Mouse (Mus musculus): ENCODE data around the gene Cdh16. TPM values are rescaled to one million over a fixed set of nuclear protein-coding genes. Genes with fewer than 3 reads are reported as not detected.

Cdh16 gene
- polyA plus RNA-seq, 1 experiment, result not detected

DNA sequence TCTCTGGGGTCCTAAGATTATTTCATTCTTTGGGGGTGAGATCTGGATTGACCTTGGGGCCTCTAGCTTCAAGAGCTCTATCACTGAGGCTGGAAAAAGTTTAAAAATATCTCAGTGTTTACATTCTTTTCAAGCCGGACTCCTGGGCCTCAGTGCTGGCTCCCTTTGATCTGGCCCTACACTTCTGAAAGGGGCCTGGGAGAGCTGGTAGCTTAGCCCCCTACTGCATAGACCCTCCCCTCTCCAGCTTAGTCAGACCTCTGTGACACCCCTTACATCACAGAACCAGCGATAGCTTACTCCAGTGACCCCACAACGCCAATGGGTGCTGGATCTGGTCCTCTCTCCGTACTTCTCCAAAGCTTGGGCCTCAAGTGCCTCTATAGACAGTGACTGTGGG, 12.6 kb downstream of the Cdh16 start:
- TF ChIP-seq POLR2A (IDR thresholded peaks at IDR 0.05; ENCODE audit: low read depth, low read length) (no peak), CTCF (IDR thresholded peaks at IDR 0.05; ENCODE audit: extremely low read depth, insufficient read length, insufficient replicate concordance, low read depth, low read length) (no peak)
- H3K4me1 ChIP-seq (ENCODE audit: control insufficient read depth, insufficient read depth, insufficient read length, low read length), result no peaks in the 10 kb centered on the region
- 62% methylated on average over 4 of the region's 4 CpGs for WGBS
- no peaks in the 10 kb centered on the region for H3K36me3 ChIP-seq (ENCODE audit: control insufficient read depth, insufficient read depth, low read length)
- no peaks in the 10 kb centered on the region for H3K27me3 ChIP-seq (ENCODE audit: control insufficient read depth, insufficient read depth, low read length)
- H3K27ac ChIP-seq (ENCODE audit: insufficient read depth, low read depth, low read length), result no peak overlapping the region
- H3K4me3 ChIP-seq (ENCODE audit: low read depth, low read length), result no peak overlapping the region

DNA sequence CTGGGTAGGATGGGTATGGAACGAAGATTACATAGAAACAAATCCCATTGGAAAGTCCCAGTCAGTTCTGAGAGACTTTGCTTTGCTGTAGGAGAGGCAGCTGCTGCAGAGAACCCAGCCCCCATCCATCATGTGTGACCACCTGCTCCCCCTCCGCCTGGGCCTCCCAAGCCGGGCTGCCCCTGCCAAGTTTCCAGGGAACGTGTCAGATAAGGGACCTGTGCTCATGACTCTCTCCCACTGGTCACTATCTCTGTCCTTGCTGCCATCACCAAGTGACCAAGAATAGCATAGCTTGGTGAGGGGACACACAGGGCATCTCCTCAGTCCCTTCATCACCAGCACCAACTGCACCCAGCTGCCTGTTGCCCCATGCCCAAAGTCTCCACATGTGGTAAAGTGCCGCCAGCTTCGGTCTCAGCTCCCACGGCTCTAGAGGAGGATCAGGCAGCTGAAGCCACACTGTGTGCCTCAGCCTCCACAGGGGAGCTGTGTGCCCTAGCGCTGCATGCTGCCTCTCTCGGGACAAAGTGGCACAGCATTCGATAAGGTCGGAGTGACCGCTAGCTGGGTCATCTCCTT, 13.9 kb downstream of the Cdh16 start:
- Histone ChIP-seq H3K27ac (ENCODE audit: insufficient read depth, low read depth, low read length) (no peak overlapping the region), H3K4me1 (ENCODE audit: control insufficient read depth, insufficient read depth, insufficient read length, low read length) (no peaks in the 10 kb centered on the region), H3K27me3 (ENCODE audit: control insufficient read depth, insufficient read depth, low read length) (no peaks in the 10 kb centered on the region), H3K36me3 (ENCODE audit: control insufficient read depth, insufficient read depth, low read length) (no peaks in the 10 kb centered on the region), H3K4me3 (ENCODE audit: low read depth, low read length) (no peak overlapping the region)
- TF ChIP-seq CTCF (IDR thresholded peaks at IDR 0.05; ENCODE audit: extremely low read depth, insufficient read length, insufficient replicate concordance, low read depth, low read length) (no peak), POLR2A (IDR thresholded peaks at IDR 0.05; ENCODE audit: low read depth, low read length) (no peak)
- WGBS, result 78% methylated on average over 12 of the region's 12 CpGs

DNA sequence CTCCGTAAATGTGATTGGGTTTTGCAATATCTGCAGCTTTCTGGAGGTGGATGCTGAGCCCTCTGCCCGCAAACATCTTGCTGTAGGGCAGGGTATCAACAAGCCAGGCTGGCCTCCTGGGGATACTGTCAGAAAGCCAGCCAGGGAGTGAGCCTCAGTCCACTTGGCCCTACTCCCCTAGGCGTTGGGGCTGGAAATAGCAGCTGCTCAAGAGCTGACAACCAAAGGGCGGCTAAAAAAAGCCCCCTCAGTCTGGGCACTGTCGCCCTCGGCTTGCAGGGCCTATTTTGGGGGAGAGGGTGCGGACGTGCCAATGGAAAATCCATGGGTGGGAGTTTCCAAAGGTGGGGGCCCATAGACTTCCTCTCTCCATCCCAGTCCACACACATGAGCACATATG, 15.0 kb downstream of the Cdh16 start:
- H3K4me1 ChIP-seq (ENCODE audit: control insufficient read depth, insufficient read depth, insufficient read length, low read length), result no peaks in the 10 kb centered on the region
- H3K27ac ChIP-seq (ENCODE audit: insufficient read depth, low read depth, low read length), result no peak overlapping the region
- no peaks in the 10 kb centered on the region for H3K27me3 ChIP-seq (ENCODE audit: control insufficient read depth, insufficient read depth, low read length)
- no peak for TF ChIP-seq CTCF (IDR thresholded peaks at IDR 0.05; ENCODE audit: extremely low read depth, insufficient read length, insufficient replicate concordance, low read depth, low read length)
- TF ChIP-seq POLR2A (IDR thresholded peaks at IDR 0.05; ENCODE audit: low read depth, low read length), result no peak
- 84% methylated on average over 8 of the region's 8 CpGs for WGBS
- no peak overlapping the region for H3K4me3 ChIP-seq (ENCODE audit: low read depth, low read length)
- H3K36me3 ChIP-seq (ENCODE audit: control insufficient read depth, insufficient read depth, low read length), result no peaks in the 10 kb centered on the region

DNA sequence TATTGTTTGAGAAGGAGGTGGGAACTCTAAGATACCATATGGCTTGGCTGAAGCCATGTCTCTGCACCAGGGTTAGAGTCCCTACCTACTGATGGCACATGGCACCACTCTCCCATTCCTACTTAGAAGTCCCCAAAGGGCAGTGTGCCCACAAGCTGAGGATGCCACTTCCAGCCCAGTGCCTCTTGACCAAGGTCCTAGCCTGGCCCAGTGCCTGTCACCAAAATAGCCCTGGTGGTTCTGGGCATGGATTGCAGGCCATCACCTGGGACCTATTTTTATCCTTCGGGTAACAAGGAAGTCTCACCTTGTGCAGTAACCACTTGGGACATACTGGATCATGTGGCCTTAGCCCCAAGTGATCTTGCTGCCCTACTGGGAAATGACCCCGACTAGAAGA, 16.3 kb downstream of the Cdh16 start:
- H3K27me3 ChIP-seq (ENCODE audit: control insufficient read depth, insufficient read depth, low read length), result no peaks in the 10 kb centered on the region
- TF ChIP-seq CTCF (IDR thresholded peaks at IDR 0.05; ENCODE audit: extremely low read depth, insufficient read length, insufficient replicate concordance, low read depth, low read length), result no peak
- no peak overlapping the region for H3K4me3 ChIP-seq (ENCODE audit: low read depth, low read length)
- no peaks in the 10 kb centered on the region for H3K36me3 ChIP-seq (ENCODE audit: control insufficient read depth, insufficient read depth, low read length)
- no peak overlapping the region for H3K27ac ChIP-seq (ENCODE audit: insufficient read depth, low read depth, low read length)
- no peaks in the 10 kb centered on the region for H3K4me1 ChIP-seq (ENCODE audit: control insufficient read depth, insufficient read depth, insufficient read length, low read length)
- 71% methylated on average over 2 of the region's 2 CpGs for WGBS

DNA sequence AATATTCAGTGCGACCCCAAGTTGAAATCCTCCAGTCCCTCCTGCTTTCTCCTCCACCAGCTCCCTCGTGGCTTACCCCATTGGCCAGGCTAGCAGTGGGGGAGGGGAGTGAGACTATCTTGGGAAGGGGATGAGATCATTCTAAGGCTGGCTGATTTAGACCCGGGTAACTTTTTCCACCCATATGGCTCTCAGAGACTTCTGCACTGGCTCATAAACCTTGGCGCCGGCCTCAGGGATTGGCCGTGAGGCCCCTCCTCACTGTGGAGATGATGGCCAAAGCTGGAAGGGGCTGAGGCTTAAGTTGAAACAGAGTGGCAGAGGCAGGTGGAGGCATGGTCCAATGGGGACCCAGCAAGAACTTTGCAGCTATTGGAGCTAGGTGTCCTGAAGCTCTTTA, 17.9 kb downstream of the Cdh16 start:
- H3K27me3 ChIP-seq (ENCODE audit: control insufficient read depth, insufficient read depth, low read length), result no peaks in the 10 kb centered on the region
- no peaks in the 10 kb centered on the region for H3K36me3 ChIP-seq (ENCODE audit: control insufficient read depth, insufficient read depth, low read length)
- H3K27ac ChIP-seq (ENCODE audit: insufficient read depth, low read depth, low read length), result no peak overlapping the region
- no peak overlapping the region for H3K4me3 ChIP-seq (ENCODE audit: low read depth, low read length)
- WGBS, result 49% methylated on average over 6 of the region's 6 CpGs
- H3K4me1 ChIP-seq (ENCODE audit: control insufficient read depth, insufficient read depth, insufficient read length, low read length), result peaks cover 5% of the 10 kb centered on the region; the same call in 1 of the 2 replicates
- no peak for TF ChIP-seq CTCF (IDR thresholded peaks at IDR 0.05; ENCODE audit: extremely low read depth, insufficient read length, insufficient replicate concordance, low read depth, low read length)

DNA sequence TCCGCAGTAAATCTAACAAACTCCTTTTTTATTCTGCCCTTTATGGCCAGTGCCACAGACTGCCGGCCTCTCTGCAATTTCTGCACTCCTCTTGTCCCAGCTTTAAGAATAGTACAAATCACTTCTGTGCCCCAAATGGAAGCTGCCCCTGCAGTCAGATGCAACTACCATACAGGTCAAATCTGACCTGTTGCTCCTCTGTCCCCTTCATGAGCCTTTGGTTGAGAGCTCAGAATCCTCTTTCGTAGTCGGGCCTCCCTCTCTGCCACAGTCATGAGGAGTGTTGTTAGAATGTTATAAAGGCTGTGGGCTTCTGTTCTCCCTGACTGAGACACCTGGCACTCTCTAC, 21.0 kb downstream of the Cdh16 start:
- TF ChIP-seq CTCF (IDR thresholded peaks at IDR 0.05; ENCODE audit: extremely low read depth, insufficient read length, insufficient replicate concordance, low read depth, low read length), result no peak
- TF ChIP-seq POLR2A (IDR thresholded peaks at IDR 0.05; ENCODE audit: low read depth, low read length), result no peak
- 86% methylated on average over 4 of the region's 4 CpGs for WGBS
- H3K4me3 ChIP-seq (ENCODE audit: low read depth, low read length), result no peak overlapping the region
- no peak overlapping the region for H3K27ac ChIP-seq (ENCODE audit: insufficient read depth, low read depth, low read length)
- H3K27me3 ChIP-seq (ENCODE audit: control insufficient read depth, insufficient read depth, low read length), result no peaks in the 10 kb centered on the region
- H3K36me3 ChIP-seq (ENCODE audit: control insufficient read depth, insufficient read depth, low read length), result no peaks in the 10 kb centered on the region
- H3K4me1 ChIP-seq (ENCODE audit: control insufficient read depth, insufficient read depth, insufficient read length, low read length), result peaks cover 10% of the 10 kb centered on the region; the same call in 1 of the 2 replicates

DNA sequence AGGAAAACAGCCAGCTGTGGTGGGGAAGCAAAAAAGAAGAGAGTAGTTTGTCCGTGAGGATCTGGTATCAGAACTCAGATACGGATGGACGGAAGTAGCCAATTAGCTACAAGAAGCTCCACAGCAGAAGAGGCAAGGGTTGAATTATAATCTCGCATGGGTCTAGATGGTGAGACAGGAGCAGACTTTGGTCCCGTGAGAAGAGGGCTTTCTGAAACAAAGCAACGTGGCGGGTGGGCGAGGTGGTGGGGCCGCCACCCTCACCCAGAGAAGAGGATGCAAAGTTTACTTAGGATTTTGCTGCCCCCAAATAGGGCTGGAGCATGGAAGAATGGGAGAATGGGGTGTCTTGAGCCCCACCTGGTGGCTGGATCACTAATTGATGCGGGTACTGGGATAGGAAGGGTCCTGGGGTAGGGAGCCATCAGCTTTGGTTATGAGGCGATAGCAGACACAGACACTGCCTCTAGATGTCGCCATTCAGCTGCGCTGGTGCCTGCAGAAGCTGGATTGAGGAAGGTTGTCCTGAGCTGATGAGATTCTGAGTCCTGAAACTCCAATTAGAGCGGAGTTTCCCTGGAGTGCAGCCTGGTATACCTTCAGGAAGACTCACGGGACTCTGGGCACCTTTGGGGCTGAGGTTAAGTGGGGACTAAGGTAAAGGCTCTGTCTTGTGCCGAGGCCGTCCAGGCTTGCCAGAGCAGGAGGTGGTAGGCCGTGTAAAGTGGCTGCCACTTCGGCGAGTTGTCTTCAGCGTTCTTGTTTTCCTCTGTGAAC, 21.5 kb downstream of the Cdh16 start:
- Histone ChIP-seq H3K4me3 (ENCODE audit: low read depth, low read length) (0 out of 2 replicates have a peak overlapping the region, but pooled peaks have one; percentile 10), H3K27ac (ENCODE audit: insufficient read depth, low read depth, low read length) (no peak overlapping the region), H3K36me3 (ENCODE audit: control insufficient read depth, insufficient read depth, low read length) (peaks cover under 1% of the 10 kb centered on the region; the same call in 1 of the 2 replicates), H3K27me3 (ENCODE audit: control insufficient read depth, insufficient read depth, low read length) (no peaks in the 10 kb centered on the region), H3K4me1 (ENCODE audit: control insufficient read depth, insufficient read depth, insufficient read length, low read length) (peaks cover 12% of the 10 kb centered on the region)
- TF ChIP-seq POLR2A (IDR thresholded peaks at IDR 0.05; ENCODE audit: low read depth, low read length) (no peak), CTCF (IDR thresholded peaks at IDR 0.05; ENCODE audit: extremely low read depth, insufficient read length, insufficient replicate concordance, low read depth, low read length) (peak; percentile 92)
- WGBS, result 29% methylated on average over 21 of the region's 21 CpGs
